Mouse (Mus musculus): Measurements from ENCODE around the gene Mlxip. TPM values are rescaled to one million over a fixed set of nuclear protein-coding genes. Genes with fewer than 3 reads are reported as not detected.
A peak's percentile ranks its signal among the peaks of the same experiment; 100 is the strongest.

The Mlxip gene
- polyA plus RNA-seq, 1 experiment from 2014 or later = 3.5 TPM

DNA sequence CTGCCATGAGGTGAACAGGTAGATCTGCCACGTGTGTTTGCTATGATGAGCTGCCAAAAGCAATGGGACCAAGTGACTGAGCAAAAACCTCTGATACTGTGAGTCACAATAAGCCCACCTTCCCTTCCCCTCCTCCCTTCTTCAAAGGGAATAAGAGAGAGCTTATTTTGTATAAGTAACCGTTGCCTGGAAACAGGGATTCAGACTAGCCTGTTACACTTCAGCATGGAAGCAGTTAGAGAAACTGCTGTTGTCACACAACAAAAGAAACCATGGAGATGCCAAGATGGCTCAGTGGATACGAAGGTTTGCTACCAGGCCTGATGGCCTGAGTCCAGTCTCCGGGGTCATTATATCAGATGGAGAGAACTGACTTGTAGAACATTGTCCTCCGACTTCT, 79.2 kb downstream of the Mlxip start:
- WGBS (ENCODE audit: insufficient replicate concordance) = 67% methylated on average over 5 of the region's 5 CpGs
- H3K36me3 ChIP-seq (replicated peaks) = no peaks in the 10 kb centered on the region
- peaks cover 11% of the 10 kb centered on the region; the same call in 1 of the 2 replicates for H3K27me3 ChIP-seq
- no peak overlapping the region for H3K27ac ChIP-seq (replicated peaks)
- no peaks in the 10 kb centered on the region for H3K9me3 ChIP-seq (replicated peaks)
- H3K4me1 ChIP-seq (replicated peaks) = no peaks in the 10 kb centered on the region
- no peak overlapping the region for H3K4me3 ChIP-seq (replicated peaks)
- no peak overlapping the region for H3K4me2 ChIP-seq
- no peak for ATAC-seq (ENCODE audit: insufficient read depth)
- H3K9ac ChIP-seq = no peak overlapping the region

DNA sequence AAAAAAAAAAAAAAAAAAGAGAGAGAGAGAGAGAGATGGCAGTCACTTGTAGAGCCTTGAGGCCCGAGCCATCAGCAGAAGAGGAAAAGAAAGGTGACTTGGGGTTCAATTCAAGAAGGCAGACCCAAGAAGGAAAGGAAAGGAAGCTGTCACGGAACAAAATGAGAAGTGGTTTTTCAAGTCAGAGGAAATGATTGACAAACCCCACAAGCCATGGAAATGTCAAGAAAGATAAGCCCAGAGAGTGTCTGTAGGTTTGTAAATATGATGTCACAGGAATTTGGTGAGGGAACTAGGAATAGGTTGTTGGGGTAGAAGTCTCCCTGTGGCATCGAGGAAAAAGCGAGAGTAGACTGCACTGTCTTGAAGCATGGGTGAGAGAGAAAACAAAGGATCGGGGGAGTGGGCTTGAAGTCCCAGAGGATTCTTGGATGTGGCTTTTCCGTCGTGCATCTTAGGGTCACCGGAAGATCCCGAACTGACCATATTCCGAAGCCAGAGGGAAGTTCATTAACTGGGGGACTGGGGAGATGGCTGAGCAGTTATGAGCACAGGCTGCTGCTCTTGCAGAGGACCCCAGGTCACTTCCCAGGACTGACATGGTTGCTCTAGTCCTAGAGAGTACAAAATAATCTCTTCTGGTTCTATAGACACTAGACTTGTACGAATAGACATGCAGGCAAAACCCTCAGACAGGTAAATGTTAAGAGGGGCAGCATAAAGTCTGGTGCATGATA, 93.2 kb downstream of the Mlxip start:
- H3K4me3 ChIP-seq (replicated peaks) = no peak overlapping the region
- WGBS (ENCODE audit: insufficient replicate concordance) = 43% methylated on average over 11 of the region's 11 CpGs
- H3K36me3 ChIP-seq (replicated peaks) = no peaks in the 10 kb centered on the region
- H3K9ac ChIP-seq = no peak overlapping the region
- no peaks in the 10 kb centered on the region for H3K4me1 ChIP-seq (replicated peaks)
- no peak overlapping the region for H3K27ac ChIP-seq (replicated peaks)
- H3K4me2 ChIP-seq = no peak overlapping the region
- H3K27me3 ChIP-seq = peaks cover 34% of the 10 kb centered on the region
- no peak for ATAC-seq (ENCODE audit: insufficient read depth)
- H3K9me3 ChIP-seq (replicated peaks) = no peaks in the 10 kb centered on the region

DNA sequence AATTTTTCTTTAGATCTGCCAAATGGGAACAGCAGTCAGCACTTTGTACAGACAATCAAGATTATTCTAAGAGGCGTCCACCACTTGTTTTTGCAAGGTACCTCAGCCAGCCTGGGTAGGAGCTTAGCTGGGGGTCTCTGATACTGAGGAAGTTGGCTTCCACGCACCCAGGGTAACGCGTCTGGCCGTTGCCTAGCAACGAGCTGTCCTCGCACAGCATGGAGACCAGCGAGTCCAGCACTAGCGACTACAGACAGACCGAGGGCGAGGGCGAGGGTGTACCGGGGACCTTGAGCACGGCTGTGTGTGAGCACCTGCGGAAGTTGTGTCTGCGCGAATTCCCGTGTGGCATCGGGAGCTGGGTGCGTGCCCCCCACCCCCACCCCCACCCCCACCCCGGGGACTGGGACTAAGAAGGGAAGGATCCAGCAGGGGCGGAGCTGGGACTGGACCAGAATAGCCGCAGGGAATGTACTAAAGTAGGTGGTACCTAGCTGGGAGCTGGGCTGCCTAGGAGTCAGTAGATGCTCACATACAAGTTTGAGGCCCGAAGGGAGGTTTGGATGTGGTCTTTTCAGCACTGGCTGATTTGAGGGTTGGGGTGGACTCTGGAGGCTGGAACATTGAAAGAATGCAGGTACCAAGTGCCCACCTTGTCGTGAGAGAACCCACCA, 94.7 kb downstream of the Mlxip start, which contains the start of the genes Lrrc43 and Il31:
Lrrc43 (plus strand) TSS at position 194 of the 674 bp plus-strand sequence.
Il31 (minus strand) TSS at position 378 of the 674 bp plus-strand sequence.
- Histone ChIP-seq H3K36me3 (replicated peaks) (no peaks in the 10 kb centered on the region), H3K9me3 (replicated peaks) (no peaks in the 10 kb centered on the region), H3K27me3 (peaks cover 34% of the 10 kb centered on the region), H3K27ac (replicated peaks) (no peak within 1 kb of the TSS), H3K4me2 (0 out of 2 replicates have a peak within 1 kb of the TSS, but pooled peaks have one; percentile 20), H3K9ac (no peak within 1 kb of the TSS), H3K4me3 (replicated peaks) (no peak within 1 kb of the TSS), H3K4me1 (replicated peaks) (no peaks in the 10 kb centered on the region)
- WGBS (ENCODE audit: insufficient replicate concordance) = 9% methylated on average over 25 of the region's 25 CpGs
- ATAC-seq (ENCODE audit: insufficient read depth) = no peak

DNA sequence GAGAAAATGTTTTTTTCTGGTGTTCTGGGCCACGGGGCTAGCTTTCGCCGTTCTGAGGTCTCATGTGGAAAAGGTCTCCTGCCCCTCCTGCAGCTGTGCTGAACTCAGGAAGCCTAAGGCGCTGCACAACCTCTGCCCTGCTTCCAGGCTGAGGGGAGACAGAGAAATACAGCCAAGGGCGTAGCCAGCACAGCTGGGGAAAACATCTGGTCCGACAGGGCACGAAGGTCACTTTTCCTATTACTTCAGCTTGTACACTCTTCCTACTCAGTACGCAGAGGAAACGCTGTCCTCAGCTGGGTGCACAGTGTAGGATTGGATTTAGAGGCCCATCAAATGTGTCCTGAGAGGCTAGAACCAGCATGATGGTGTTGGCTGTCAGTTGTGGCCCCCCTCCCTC, 95.3 kb downstream of the Mlxip start:
- H3K9ac ChIP-seq = no peak overlapping the region
- no peaks in the 10 kb centered on the region for H3K4me1 ChIP-seq (replicated peaks)
- WGBS (ENCODE audit: insufficient replicate concordance) = 51% methylated on average over 9 of the region's 9 CpGs
- H3K27me3 ChIP-seq = peaks cover 34% of the 10 kb centered on the region
- H3K36me3 ChIP-seq (replicated peaks) = no peaks in the 10 kb centered on the region
- no peak overlapping the region for H3K4me2 ChIP-seq
- no peak for ATAC-seq (ENCODE audit: insufficient read depth)
- no peak overlapping the region for H3K4me3 ChIP-seq (replicated peaks)
- no peaks in the 10 kb centered on the region for H3K9me3 ChIP-seq (replicated peaks)
- H3K27ac ChIP-seq (replicated peaks) = no peak overlapping the region

DNA sequence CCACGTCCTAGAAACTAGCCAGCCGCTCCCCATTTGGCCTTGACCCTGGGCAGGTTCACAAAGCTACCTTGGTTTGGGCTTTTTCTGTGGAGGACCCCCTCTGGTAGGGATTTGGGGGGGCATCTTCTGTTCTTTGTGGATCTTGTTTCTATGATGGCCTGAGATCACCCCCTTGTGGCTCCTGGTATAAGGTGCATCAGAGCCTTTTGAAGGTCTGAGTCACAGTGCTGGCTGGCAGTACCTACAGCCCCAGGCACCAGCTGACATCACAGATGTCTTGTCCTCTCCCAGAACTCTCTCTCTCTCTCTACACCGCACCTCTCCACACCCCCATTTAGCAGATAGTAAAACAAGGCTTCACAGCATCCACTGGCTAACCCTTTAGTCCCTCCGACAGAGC, 105.1 kb downstream of the Mlxip start:
- Histone ChIP-seq H3K9ac (no peak overlapping the region), H3K27ac (replicated peaks) (no peak overlapping the region), H3K4me1 (replicated peaks) (no peaks in the 10 kb centered on the region), H3K4me3 (replicated peaks) (no peak overlapping the region), H3K9me3 (replicated peaks) (no peaks in the 10 kb centered on the region), H3K27me3 (peaks cover 45% of the 10 kb centered on the region), H3K36me3 (replicated peaks) (no peaks in the 10 kb centered on the region), H3K4me2 (no peak overlapping the region)
- ATAC-seq (ENCODE audit: insufficient read depth) = no peak
- 27% methylated on average over 4 of the region's 4 CpGs for WGBS (ENCODE audit: insufficient replicate concordance)

DNA sequence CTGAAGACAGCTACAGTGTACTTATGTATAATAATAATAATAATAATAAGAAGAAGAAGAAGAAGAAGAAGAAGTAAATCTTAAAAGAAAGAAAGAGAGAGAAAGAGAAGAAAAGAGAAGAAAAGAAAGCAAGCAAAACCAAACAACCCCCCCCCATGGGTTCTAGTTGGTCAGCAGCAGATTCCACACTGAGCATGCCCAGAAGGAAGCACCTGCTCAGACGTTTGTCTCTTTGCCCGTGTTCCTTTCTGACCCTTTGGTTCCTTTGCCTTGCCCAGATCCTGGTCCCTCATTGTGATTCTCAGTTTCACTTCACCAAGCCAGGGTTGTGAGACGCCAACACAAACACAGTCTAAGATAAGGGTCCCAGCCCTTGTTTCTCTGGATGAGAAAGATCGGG, 107.4 kb downstream of the Mlxip start:
- 37% methylated on average over 4 of the region's 4 CpGs for WGBS (ENCODE audit: insufficient replicate concordance)
- H3K27ac ChIP-seq (replicated peaks) = no peak overlapping the region
- no peak overlapping the region for H3K9ac ChIP-seq
- no peaks in the 10 kb centered on the region for H3K9me3 ChIP-seq (replicated peaks)
- H3K4me1 ChIP-seq (replicated peaks) = no peaks in the 10 kb centered on the region
- H3K27me3 ChIP-seq = peaks cover 56% of the 10 kb centered on the region
- H3K4me3 ChIP-seq (replicated peaks) = no peak overlapping the region
- no peak for ATAC-seq (ENCODE audit: insufficient read depth)
- H3K4me2 ChIP-seq = no peak overlapping the region
- H3K36me3 ChIP-seq (replicated peaks) = no peaks in the 10 kb centered on the region

Other genes with a start within 250 kb of the Mlxip start
- gene Psmd9, start 225.4 kb upstream of the Mlxip start, polyA plus RNA-seq (2015; fragmentation: Nextera tagmentation; extraction: Ambion mirVana) = 70.1 and 77.2 TPM in 2 replicates
- 61.7 and 87.5 TPM in 2 replicates for gene Hpd, start 212.1 kb upstream of the Mlxip start, polyA plus RNA-seq (2015; fragmentation: Nextera tagmentation; extraction: Ambion mirVana)
- gene Wdr66, start 142.7 kb upstream of the Mlxip start, polyA plus RNA-seq (2015; fragmentation: Nextera tagmentation; extraction: Ambion mirVana) = 0.14 TPM in 1 of 2 replicates, not detected in the other
- gene Bcl7a, start 51.0 kb upstream of the Mlxip start, polyA plus RNA-seq (2015; fragmentation: Nextera tagmentation; extraction: Ambion mirVana) = 5.6 and 5.9 TPM in 2 replicates
- not detected in 2 replicates for gene Lrrc43, start 94.5 kb downstream of the Mlxip start, polyA plus RNA-seq (2015; fragmentation: Nextera tagmentation; extraction: Ambion mirVana)
- gene Il31, start 94.7 kb downstream of the Mlxip start, polyA plus RNA-seq (2015; fragmentation: Nextera tagmentation; extraction: Ambion mirVana) = 0.12 TPM in 1 of 2 replicates, not detected in the other
- gene B3gnt4, start 115.7 kb downstream of the Mlxip start, polyA plus RNA-seq (2015; fragmentation: Nextera tagmentation; extraction: Ambion mirVana) = not detected in 2 replicates
- 51.6 and 54.9 TPM in 2 replicates for gene Diablo, start 129.4 kb downstream of the Mlxip start, polyA plus RNA-seq (2015; fragmentation: Nextera tagmentation; extraction: Ambion mirVana)
- 0.09 TPM in 1 of 2 replicates, not detected in the other for gene Gm49027, start 130.7 kb downstream of the Mlxip start, polyA plus RNA-seq (2015; fragmentation: Nextera tagmentation; extraction: Ambion mirVana)
- gene Vps33a, start 178.2 kb downstream of the Mlxip start, polyA plus RNA-seq (2015; fragmentation: Nextera tagmentation; extraction: Ambion mirVana) = 18.1 and 18.7 TPM in 2 replicates

Data from liver, embryonic 15.5 days (tissue).